Mouse (Mus musculus): ENCODE data around the gene Hpn. TPM values are rescaled to one million over a fixed set of nuclear protein-coding genes. Genes with fewer than 3 reads are reported as not detected.

Gene Hpn
- polyA plus RNA-seq, 1 experiment, result 7.0 TPM

DNA sequence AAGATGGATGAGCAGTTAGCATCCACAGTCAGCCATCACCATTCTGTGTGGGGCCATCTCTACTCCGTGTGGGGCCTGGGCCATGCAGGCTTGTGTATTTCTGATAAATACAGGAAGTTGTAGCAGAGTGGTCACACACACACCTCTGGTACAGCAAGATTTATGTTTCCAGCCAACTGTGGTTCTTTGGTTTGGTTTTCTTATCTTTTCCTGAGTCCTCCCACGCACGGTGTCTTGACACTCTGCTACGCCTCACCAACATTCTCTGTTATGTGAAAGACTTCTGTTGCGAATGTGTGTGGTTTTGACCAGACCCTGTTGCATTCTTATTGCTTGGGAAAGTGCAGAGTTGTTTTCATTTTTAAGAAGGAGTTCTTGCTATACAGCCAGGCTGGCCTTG, 45.7 kb upstream of the Hpn start:
- Histone ChIP-seq H3K36me3 (ENCODE audit: control insufficient read depth, insufficient read depth, low read length) (no peaks in the 10 kb centered on the region), H3K27me3 (ENCODE audit: control insufficient read depth, insufficient read depth, low read length) (no peaks in the 10 kb centered on the region), H3K4me3 (ENCODE audit: control insufficient read depth, insufficient read depth, low read length) (no peak overlapping the region), H3K27ac (ENCODE audit: control insufficient read depth, insufficient read depth, low read length) (peak overlapping the region; percentile 73), H3K4me1 (replicated peaks; ENCODE audit: control insufficient read depth, insufficient read depth, low read length) (peaks cover 42% of the 10 kb centered on the region)
- 13% methylated on average over 5 of the region's 5 CpGs for WGBS
- TF ChIP-seq CTCF (IDR thresholded peaks at IDR 0.05; ENCODE audit: borderline replicate concordance, control insufficient read depth, extremely low read depth, insufficient read depth, low read length, poor library complexity), result no peak
- TF ChIP-seq POLR2A (IDR thresholded peaks at IDR 0.05; ENCODE audit: control insufficient read depth, extremely low read depth, insufficient read depth, low read length, poor library complexity), result no peak
- DNase-seq, result peak; percentile 54

DNA sequence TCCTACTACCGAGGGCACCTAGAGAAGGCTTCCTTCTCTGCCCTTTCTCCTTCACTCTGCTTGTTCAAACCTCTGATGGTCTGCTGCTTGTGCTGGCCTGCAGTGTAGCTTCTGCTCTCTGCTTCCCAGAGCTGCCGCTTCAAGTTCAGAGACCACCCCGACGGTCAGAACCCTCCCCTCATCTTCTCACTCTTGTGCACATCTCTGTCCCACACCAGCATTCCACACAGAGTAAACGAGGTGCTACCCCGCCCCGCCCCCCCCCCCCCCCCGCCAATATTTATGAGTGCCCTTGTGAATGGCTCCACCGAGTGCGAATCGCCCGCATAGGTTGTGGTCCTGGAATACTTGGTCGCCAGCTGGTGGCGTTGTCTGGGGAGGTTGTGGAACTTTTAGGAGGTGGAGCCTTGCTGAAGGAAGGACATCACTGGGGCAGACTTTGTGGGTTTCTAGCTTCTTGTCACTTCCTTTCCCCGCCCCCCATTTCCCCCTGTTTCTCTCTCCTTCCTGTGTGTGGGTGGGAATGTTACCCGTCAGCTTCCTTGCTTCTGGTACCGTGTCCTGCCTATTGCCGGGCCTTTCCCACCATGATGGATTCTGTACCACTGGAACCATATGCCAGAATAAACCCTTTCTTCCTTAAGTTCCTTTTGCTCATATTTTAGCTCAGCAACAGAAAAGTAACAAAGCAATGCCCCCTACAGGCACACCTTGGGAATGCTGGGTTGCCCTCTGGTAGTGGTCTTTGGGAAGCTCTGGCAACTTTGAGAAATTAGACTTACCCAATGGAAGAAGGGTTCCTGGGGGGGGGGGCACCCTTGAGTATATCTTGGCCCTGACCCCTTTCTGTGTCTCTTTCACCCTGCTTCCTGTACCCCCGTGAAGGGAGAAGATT, 41.2 kb upstream of the Hpn start:
- Histone ChIP-seq H3K27ac (ENCODE audit: control insufficient read depth, insufficient read depth, low read length) (peak overlapping the region; percentile 94), H3K36me3 (ENCODE audit: control insufficient read depth, insufficient read depth, low read length) (no peaks in the 10 kb centered on the region), H3K4me1 (replicated peaks; ENCODE audit: control insufficient read depth, insufficient read depth, low read length) (peaks cover 59% of the 10 kb centered on the region), H3K4me3 (ENCODE audit: control insufficient read depth, insufficient read depth, low read length) (peak overlapping the region; percentile 33), H3K27me3 (ENCODE audit: control insufficient read depth, insufficient read depth, low read length) (no peaks in the 10 kb centered on the region)
- WGBS, result 14% methylated on average over 19 of the region's 19 CpGs
- DNase-seq, result peak; percentile 80
- TF ChIP-seq POLR2A (IDR thresholded peaks at IDR 0.05; ENCODE audit: control insufficient read depth, extremely low read depth, insufficient read depth, low read length, poor library complexity) (0 out of 2 replicates have a peak, but pooled peaks have one; percentile 15), CTCF (IDR thresholded peaks at IDR 0.05; ENCODE audit: borderline replicate concordance, control insufficient read depth, extremely low read depth, insufficient read depth, low read length, poor library complexity) (no peak)

DNA sequence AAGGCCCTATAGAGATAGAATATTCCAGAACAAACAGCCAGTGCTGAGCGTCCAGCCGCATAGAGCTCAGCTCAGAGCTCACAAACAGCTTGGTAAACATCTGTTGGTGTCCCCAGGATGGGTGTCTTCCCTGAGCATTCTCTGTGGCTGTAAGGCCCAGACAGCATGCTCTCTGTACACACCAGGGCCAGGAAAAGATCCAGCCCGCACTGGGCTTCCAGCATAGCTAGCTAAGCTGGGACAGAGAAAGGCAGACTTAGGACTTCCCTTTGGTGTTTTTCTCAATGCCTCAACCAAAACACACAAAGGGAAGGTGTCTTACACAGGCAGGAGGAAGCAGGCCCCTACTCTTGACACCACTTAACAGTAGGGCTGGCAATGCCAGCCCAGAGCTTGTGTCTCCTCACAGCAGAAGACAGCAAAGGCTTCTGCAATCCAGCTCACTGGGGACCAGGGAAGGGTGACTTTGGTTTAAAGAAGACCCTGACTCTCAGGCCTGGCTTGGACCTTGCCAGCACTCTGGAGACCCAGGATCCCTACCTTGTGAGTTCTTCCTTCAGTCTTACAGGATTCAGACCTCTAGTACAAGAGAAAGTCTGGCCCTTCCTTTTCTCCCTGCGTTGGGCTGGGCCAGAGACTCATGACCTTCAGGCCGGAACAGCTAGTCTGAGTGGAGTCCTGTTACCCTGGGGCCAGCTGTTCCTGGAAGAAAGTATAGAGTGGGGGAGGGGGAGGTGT, 40.4 kb upstream of the Hpn start, which contains the start of gene Gramd1a:
TSS of gene Gramd1a (minus strand) at position 601 of the 738 bp plus-strand sequence.
- H3K36me3 ChIP-seq (ENCODE audit: control insufficient read depth, insufficient read depth, low read length), result no peaks in the 10 kb centered on the region
- 66% methylated on average over 5 of the region's 5 CpGs for WGBS
- TF ChIP-seq CTCF (IDR thresholded peaks at IDR 0.05; ENCODE audit: borderline replicate concordance, control insufficient read depth, extremely low read depth, insufficient read depth, low read length, poor library complexity), result no peak
- no peak for TF ChIP-seq POLR2A (IDR thresholded peaks at IDR 0.05; ENCODE audit: control insufficient read depth, extremely low read depth, insufficient read depth, low read length, poor library complexity)
- H3K27me3 ChIP-seq (ENCODE audit: control insufficient read depth, insufficient read depth, low read length), result no peaks in the 10 kb centered on the region
- peaks cover 51% of the 10 kb centered on the region for H3K4me1 ChIP-seq (replicated peaks; ENCODE audit: control insufficient read depth, insufficient read depth, low read length)
- H3K4me3 ChIP-seq (ENCODE audit: control insufficient read depth, insufficient read depth, low read length), result peak within 1 kb of the TSS; percentile 33
- H3K27ac ChIP-seq (ENCODE audit: control insufficient read depth, insufficient read depth, low read length), result peak within 1 kb of the TSS; percentile 94
- peak; percentile 38 for DNase-seq

DNA sequence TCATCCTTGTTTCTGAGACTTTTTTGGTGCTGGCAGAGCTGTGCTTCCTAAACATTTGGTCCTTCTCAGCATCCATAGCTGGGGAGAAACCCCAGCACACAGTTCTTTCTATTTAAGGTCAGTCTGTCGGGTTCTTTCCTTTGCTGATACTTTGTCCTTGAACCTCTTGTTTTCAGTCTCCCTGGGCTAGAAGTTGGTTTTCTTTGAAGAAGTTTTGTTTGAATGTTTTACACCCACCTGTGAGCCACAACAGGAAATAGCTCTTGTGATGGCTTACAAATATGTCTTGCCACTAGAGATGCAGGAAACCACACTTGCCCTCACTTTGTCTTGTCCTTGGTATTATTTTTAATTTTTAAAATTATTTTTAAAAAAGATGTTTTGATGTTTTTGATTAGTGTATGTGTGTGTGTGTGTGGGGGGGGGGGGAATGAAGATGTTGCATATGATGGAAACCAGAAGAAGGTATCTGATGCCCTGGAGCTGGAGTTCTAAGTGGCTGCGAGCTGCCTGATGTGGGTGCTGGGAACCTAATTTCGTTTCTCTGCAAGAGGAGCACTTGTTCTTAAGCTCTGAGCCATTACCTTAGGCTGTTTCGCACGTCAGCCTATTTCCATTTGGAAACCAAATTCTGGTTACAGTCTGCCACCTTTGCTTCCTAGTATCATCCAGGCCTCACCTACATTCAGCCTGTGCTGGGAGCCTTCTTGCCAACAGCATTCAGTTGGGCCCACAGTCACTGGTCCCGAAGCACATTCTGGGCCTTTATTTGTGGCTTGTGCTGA, 38.6 kb upstream of the Hpn start:
- no peak for TF ChIP-seq POLR2A (IDR thresholded peaks at IDR 0.05; ENCODE audit: control insufficient read depth, extremely low read depth, insufficient read depth, low read length, poor library complexity)
- TF ChIP-seq CTCF (IDR thresholded peaks at IDR 0.05; ENCODE audit: borderline replicate concordance, control insufficient read depth, extremely low read depth, insufficient read depth, low read length, poor library complexity), result no peak
- peak; percentile 52 for DNase-seq

DNA sequence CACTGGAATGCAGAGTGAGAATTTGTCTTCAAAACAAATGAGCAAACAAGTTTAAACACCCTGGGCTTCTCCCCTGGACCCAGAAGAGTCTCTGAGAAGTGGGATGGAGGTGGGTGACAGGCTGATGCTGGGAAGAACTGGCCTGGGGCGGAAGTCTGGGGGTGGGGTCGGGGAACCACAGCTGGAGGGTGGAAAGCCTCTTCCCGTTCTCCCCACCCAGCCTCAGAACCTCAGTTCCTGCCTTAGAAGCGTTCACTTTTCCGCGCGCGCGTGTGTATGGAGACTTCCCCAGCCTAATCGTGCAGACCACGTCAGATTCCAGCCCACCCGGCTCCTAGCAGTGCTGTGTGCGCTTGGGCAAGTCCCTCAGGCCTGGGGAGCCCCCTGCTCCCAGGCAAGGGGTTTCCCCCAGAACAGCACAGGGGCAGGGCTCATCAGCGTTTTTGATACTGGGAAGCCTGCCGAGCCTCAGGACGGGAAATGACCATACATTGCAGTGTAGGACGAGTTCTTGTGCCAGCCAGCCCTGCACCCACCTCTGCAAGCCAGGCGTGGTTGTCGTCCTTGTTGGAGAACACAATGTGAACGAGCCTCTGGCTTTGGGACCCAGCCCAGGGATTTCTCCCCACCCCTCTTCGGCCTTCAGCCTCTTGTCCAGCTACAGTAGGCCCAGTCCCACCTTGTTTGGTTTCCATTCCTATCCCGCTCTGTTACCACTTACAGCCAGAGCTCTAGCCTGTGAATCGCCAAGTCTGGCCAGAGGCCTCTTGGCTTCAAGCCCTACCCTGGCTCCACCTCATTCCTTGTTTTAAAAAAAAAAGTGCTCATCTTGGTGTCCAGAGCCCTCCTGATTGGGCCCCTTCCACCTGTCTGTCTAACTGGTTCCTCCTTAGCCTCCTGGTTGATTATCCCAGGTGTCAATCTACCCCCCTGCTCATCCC, 36.5 kb upstream of the Hpn start:
- H3K4me1 ChIP-seq (replicated peaks; ENCODE audit: control insufficient read depth, insufficient read depth, low read length), result peaks cover 79% of the 10 kb centered on the region
- no peaks in the 10 kb centered on the region for H3K27me3 ChIP-seq (ENCODE audit: control insufficient read depth, insufficient read depth, low read length)
- H3K27ac ChIP-seq (ENCODE audit: control insufficient read depth, insufficient read depth, low read length), result peak overlapping the region; percentile 91
- no peaks in the 10 kb centered on the region for H3K36me3 ChIP-seq (ENCODE audit: control insufficient read depth, insufficient read depth, low read length)
- peak; percentile 76 for DNase-seq
- 10% methylated on average over 23 of the region's 23 CpGs for WGBS
- TF ChIP-seq POLR2A (IDR thresholded peaks at IDR 0.05; ENCODE audit: control insufficient read depth, extremely low read depth, insufficient read depth, low read length, poor library complexity) (peak; percentile 54; the same call in 1 of the 2 replicates), CTCF (IDR thresholded peaks at IDR 0.05; ENCODE audit: borderline replicate concordance, control insufficient read depth, extremely low read depth, insufficient read depth, low read length, poor library complexity) (no peak)
- H3K4me3 ChIP-seq (ENCODE audit: control insufficient read depth, insufficient read depth, low read length), result peak overlapping the region; percentile 91

More for the DNA sequence above, 38.6 kb upstream of the Hpn start:
- no peaks in the 10 kb centered on the region for H3K36me3 ChIP-seq (ENCODE audit: control insufficient read depth, insufficient read depth, low read length)
- H3K27me3 ChIP-seq (ENCODE audit: control insufficient read depth, insufficient read depth, low read length), result no peaks in the 10 kb centered on the region
- H3K4me1 ChIP-seq (replicated peaks; ENCODE audit: control insufficient read depth, insufficient read depth, low read length), result peaks cover 62% of the 10 kb centered on the region
- H3K27ac ChIP-seq (ENCODE audit: control insufficient read depth, insufficient read depth, low read length), result peak overlapping the region; percentile 98
- WGBS, result 26% methylated on average over 6 of the region's 6 CpGs
- H3K4me3 ChIP-seq (ENCODE audit: control insufficient read depth, insufficient read depth, low read length), result no peak overlapping the region
